Mouse (Mus musculus): Measurements from ENCODE around the gene Aicda. TPM values are rescaled to one million over a fixed set of nuclear protein-coding genes. Genes with fewer than 3 reads are reported as not detected.
"Not testable (repeated sequence)": the region's sequence is repeated elsewhere in the genome, so short reads cannot be mapped to it uniquely, and the experiment has no call there.

Gene Aicda
- not detected for total RNA-seq (2021)

GRCm38 (mm10) chr6:122553606-122554005 is at the start of gene Aicda:
TSS of gene Aicda (plus strand) at chr6:122553801.
- intact Hi-C loops (cut with DNase I), result no loop called here
- DNase-seq, result no peak

- intact Hi-C loops (cut with DNase I), result no loop called here
- no peak for DNase-seq
Observed at GRCm38 (mm10) chr6:122505041-122505440, 48.6 kb upstream of the Aicda start.

GRCm38 (mm10) chr6:122505545-122505944 is 48.1 kb upstream of the Aicda start, which contains the start of gene Mfap5:
TSS of gene Mfap5 (plus strand) at chr6:122505845.
- intact Hi-C loops (cut with DNase I), result no loop called here
- no peak for DNase-seq

GRCm38 (mm10) chr6:122508494-122508893 is 45.1 kb upstream of the Aicda start:
- intact Hi-C loops (cut with DNase I), result no loop called here
- peak; percentile 85 to 87 for DNase-seq

GRCm38 (mm10) chr6:122512914-122513878 is 40.4 kb upstream of the Aicda start:
- intact Hi-C loops (cut with DNase I), result no loop called here
- peak; percentile 43 for DNase-seq

- intact Hi-C loops (cut with DNase I), result no loop called here
- DNase-seq, result no peak
Observed at GRCm38 (mm10) chr6:122514312-122514711, 39.3 kb upstream of the Aicda start.

- DNase-seq; intact Hi-C loops (cut with DNase I): not testable (repeated sequence)
Observed at GRCm38 (mm10) chr6:122515762-122516161, 37.8 kb upstream of the Aicda start.

GRCm38 (mm10) chr6:122517668-122518067 is 35.9 kb upstream of the Aicda start:
- intact Hi-C loops (cut with DNase I), result no loop called here
- DNase-seq, result peak; percentile 51 to 59

GRCm38 (mm10) chr6:122519384-122519783 is 34.2 kb upstream of the Aicda start:
- intact Hi-C loops (cut with DNase I), result loop anchor here (1.0 kb wide), 2 partner anchors 23 to 117 kb away; no protein-coding TSS in a partner anchor
- DNase-seq, result peak in 1 of 2 experiments; percentile 53

GRCm38 (mm10) chr6:122522595-122522994 is 31.0 kb upstream of the Aicda start:
- intact Hi-C loops (cut with DNase I), result no loop called here

GRCm38 (mm10) chr6:122523289-122523688 is 30.3 kb upstream of the Aicda start:
- no peak for DNase-seq
- intact Hi-C loops (cut with DNase I), result no loop called here

More at GRCm38 (mm10) chr6:122522595-122522994, 31.0 kb upstream of the Aicda start:
- DNase-seq, result peak in 1 of 2 experiments; percentile 38

GRCm38 (mm10) chr6:122527596-122527995 is 26.0 kb upstream of the Aicda start:
- DNase-seq, result no peak
- intact Hi-C loops (cut with DNase I), result no loop called here

GRCm38 (mm10) chr6:122528136-122528535 is 25.5 kb upstream of the Aicda start:
- no peak for DNase-seq
- intact Hi-C loops (cut with DNase I), result no loop called here

- intact Hi-C loops (cut with DNase I), result no loop called here
Observed at GRCm38 (mm10) chr6:122531466-122532174, 22.0 kb upstream of the Aicda start.

GRCm38 (mm10) chr6:122532883-122533302 is 20.7 kb upstream of the Aicda start:
- no peak for DNase-seq
- intact Hi-C loops (cut with DNase I), result no loop called here

More at GRCm38 (mm10) chr6:122531466-122532174, 22.0 kb upstream of the Aicda start:
- DNase-seq, result no peak

GRCm38 (mm10) chr6:122534032-122534431 is 19.6 kb upstream of the Aicda start:
- DNase-seq, result no peak
- intact Hi-C loops (cut with DNase I), result no loop called here

GRCm38 (mm10) chr6:122539564-122539963 is 14.0 kb upstream of the Aicda start:
- intact Hi-C loops (cut with DNase I), result no loop called here
- DNase-seq, result no peak

- DNase-seq; intact Hi-C loops (cut with DNase I): not testable (repeated sequence)
Observed at GRCm38 (mm10) chr6:122542459-122542858, 11.1 kb upstream of the Aicda start.

- intact Hi-C loops (cut with DNase I), result no loop called here
- no peak for DNase-seq
Observed at GRCm38 (mm10) chr6:122543574-122543973, 10.0 kb upstream of the Aicda start.

GRCm38 (mm10) chr6:122544672-122545071 is 8.9 kb upstream of the Aicda start:
- DNase-seq, result no peak
- intact Hi-C loops (cut with DNase I), result no loop called here

- DNase-seq, result no peak
- intact Hi-C loops (cut with DNase I), result no loop called here
Observed at GRCm38 (mm10) chr6:122545289-122545882, 8.2 kb upstream of the Aicda start.
